Mouse (Mus musculus) E14TG2a.4 (cell line): Measurements from ENCODE around the gene Olfr1440.

Experiments
- CTCF ChIP-seq: conservative IDR thresholded peaks from 2 replicates; pipeline ENCODE4 v1.5.1; 2014; ENCODE audit warnings: low read length
- POU5F1 ChIP-seq: IDR thresholded peaks from 2 replicates; pipeline ENCODE4 v1.6.1; 2014; ENCODE audit warnings: low read length, borderline replicate concordance

GRCm38 (mm10) chr19:12439581-12439980, 52.5 kb downstream of the Olfr1440 start:
- TF ChIP-seq POU5F1 (no peak), CTCF (no peak)
